Mouse (Mus musculus): ENCODE data around the gene Lrrc9.

The Lrrc9 gene

DNA sequence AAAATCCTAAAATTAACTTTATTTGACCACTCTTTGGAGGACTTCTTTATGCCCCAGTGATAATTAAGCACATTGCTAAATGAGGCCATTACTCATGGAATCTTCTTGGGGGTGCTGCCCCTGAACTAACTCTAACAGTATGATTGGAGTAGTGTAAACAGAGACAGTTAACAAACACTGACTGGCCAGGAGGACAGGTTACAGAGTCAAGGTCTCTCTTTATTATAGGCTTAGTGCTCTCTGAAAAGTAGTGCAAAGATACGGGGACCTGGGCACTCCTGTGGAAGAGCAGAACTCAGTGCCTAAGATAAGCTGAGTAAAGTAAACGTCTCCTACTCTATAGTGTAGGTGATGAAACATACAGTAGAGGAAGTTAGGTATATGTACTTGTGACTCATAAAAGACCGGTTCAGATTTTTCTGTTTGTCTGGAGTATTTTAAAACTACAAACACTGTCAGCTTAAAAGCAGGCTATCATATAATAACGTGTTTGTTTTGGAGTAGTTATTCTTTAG lies 122.7 kb downstream of the Lrrc9 start:
- no peak for DNase-seq (ENCODE audit: low read depth in 2 of 2, low spot score in 2 of 2)
